ENCODE assay signal across 18 mouse cellular contexts in the genomic region with DNA sequence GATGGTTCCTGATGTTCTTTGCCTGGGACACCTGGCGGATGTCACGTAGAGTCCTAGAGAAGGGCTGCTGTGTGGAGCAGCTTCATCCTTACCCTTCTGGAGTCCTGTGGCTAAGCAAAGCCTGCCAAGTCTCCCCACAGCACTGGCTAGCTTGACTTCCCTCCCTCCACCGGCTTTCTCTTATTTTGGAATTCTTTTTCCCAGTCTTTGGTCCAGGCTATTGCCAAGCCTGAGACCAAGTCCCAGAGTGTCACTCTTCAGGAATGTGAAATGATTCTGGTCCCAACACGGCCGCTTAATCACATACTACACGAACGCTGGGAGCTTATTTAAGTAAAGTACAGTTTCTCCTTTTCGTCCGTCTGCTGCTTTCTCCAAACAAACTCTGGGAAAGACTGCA.
DNase-seq lines count a peak whose midpoint lies in the region.
"Had no signal": no experiment of that assay in that cellular context is flagged by ENCODE, and none has a peak within 500 bp of the region (broad histone marks: within the 10 kb centered on the region; RNA-seq: fewer than 3 reads in every experiment).

No protein-coding gene starts in this region.

- H3K4me1 ChIP-seq in midbrain, embryonic 10.5 days, result no peaks in the 10 kb centered on the region
- H3K4me1 ChIP-seq: limb, embryonic 12.5 days; liver, embryonic 15.5 days; neural tube, embryonic 13.5 days had no signal

- H3K4me3 ChIP-seq in midbrain, embryonic 10.5 days, result no peak overlapping the region
- H3K4me3 ChIP-seq: layer of hippocampus, adult 2 months; limb, embryonic 12.5 days; liver, embryonic 15.5 days; neural tube, embryonic 13.5 days had no signal

- intact Hi-C loops in heart, postnatal 25 days (cut with DNase I), result no loop called here

- H3K36me3 ChIP-seq in midbrain, embryonic 10.5 days, result no peaks in the 10 kb centered on the region
- H3K36me3 ChIP-seq: limb, embryonic 12.5 days; liver, embryonic 15.5 days; neural tube, embryonic 13.5 days had no signal

- no peaks in the 10 kb centered on the region for H3K9me3 ChIP-seq in midbrain, embryonic 10.5 days (replicated peaks)
- H3K9me3 ChIP-seq: limb, embryonic 12.5 days; liver, embryonic 15.5 days; neural tube, embryonic 13.5 days had no signal

- DNase-seq in gastrocnemius, adult 18-20 months (ENCODE audit: low spot score), result peak; percentile 54
- no peak for DNase-seq in gastrocnemius, postnatal 10 days
- peak; percentile 25 for DNase-seq in 3T3-L1 (ENCODE audit: low read depth, low spot score)
- DNase-seq in heart, adult 9 months (ENCODE audit: low spot score in 2 of 2), result peak; percentile 63 to 77
- DNase-seq in heart, postnatal 25 days (ENCODE audit: low spot score), result peak; percentile 47
- DNase-seq in midbrain, embryonic 10.5 days (ENCODE audit: low spot score), result no peak
- DNase-seq in right cerebral cortex, adult 18-20 months, result no peak
- DNase-seq in testis, postnatal 14 days (ENCODE audit: low spot score), result no peak
- DNase-seq: cerebellum, adult 11 months; cerebellum, postnatal 25 days; kidney, adult 9 months; right cerebral cortex, postnatal 4 days; thymus, postnatal 14 days had no signal

- H3K27ac ChIP-seq in midbrain, embryonic 10.5 days (replicated peaks), result no peak overlapping the region
- H3K27ac ChIP-seq: hindbrain, postnatal 0 days; layer of hippocampus, adult 2 months; limb, embryonic 12.5 days; liver, embryonic 15.5 days; neural tube, embryonic 13.5 days had no signal

- WGBS in midbrain, embryonic 10.5 days, result 95% methylated on average over 9 of the region's 9 CpGs

- H3K27me3 ChIP-seq in midbrain, embryonic 10.5 days (ENCODE audit: low read depth, poor library complexity, severe bottlenecking), result no peaks in the 10 kb centered on the region
- H3K27me3 ChIP-seq: limb, embryonic 12.5 days; liver, embryonic 15.5 days; neural tube, embryonic 13.5 days had no signal

Comparison
In these comparisons a context has a peak if more than half of its experiments do, and no peak if none do; other contexts are left out.
1. DNase-seq: peak in gastrocnemius, adult 18-20 months (single experiment), 3T3-L1 (single experiment), heart, adult 9 months (2 of 2) and heart, postnatal 25 days (single experiment); none in gastrocnemius, postnatal 10 days (single experiment), midbrain, embryonic 10.5 days (single experiment), right cerebral cortex, adult 18-20 months (single experiment) and testis, postnatal 14 days (single experiment).